Mouse (Mus musculus) midbrain, embryonic 16.5 days (tissue): Measurements from ENCODE around the gene Scn11a. TPM values are rescaled to one million over a fixed set of nuclear protein-coding genes. Genes with fewer than 3 reads are reported as not detected.

ENCODE experiments used
- ATAC-seq: fragments of 200-750 bp; cut with Nextera tagmentation; 2 replicates; pipeline ENCODE4 v1.8.0; 2017; ENCODE audit warnings: moderate TSS enrichment
- H3K27ac ChIP-seq: fragments of 300-500 bp; sonication (generic); 2 replicates; pipeline ENCODE4 v1.5.1; 2014; ENCODE audit warnings: mild to moderate bottlenecking, low read length, mixed read lengths
- H3K27me3 ChIP-seq: fragments of 300-500 bp; sonication (generic); 2 replicates; pipeline ENCODE4 v1.6.1; 2014; ENCODE audit warnings: low read depth, low read length, mixed read lengths; ENCODE audit not compliant: control insufficient read depth, insufficient read depth
- H3K36me3 ChIP-seq: fragments of 300-500 bp; sonication (generic); 2 replicates; pipeline ENCODE4 v1.6.1; 2014; ENCODE audit warnings: mild to moderate bottlenecking, low read length, moderate library complexity, mixed read lengths; ENCODE audit not compliant: control insufficient read depth, insufficient read depth
- H3K4me1 ChIP-seq: fragments of 300-500 bp; sonication (generic); 2 replicates; pipeline ENCODE4 v1.6.1; 2014; ENCODE audit warnings: mild to moderate bottlenecking, low read length, mixed read lengths; ENCODE audit not compliant: control insufficient read depth, insufficient read depth
- H3K4me2 ChIP-seq: fragments of 300-500 bp; sonication (generic); 2 replicates; pipeline ENCODE4 v1.6.1; 2014; ENCODE audit warnings: mild to moderate bottlenecking, low read length, mixed read lengths
- H3K4me3 ChIP-seq: fragments of 300-500 bp; sonication (generic); 2 replicates; pipeline ENCODE4 v1.5.1; 2014; ENCODE audit warnings: low read depth, mild to moderate bottlenecking, low read length, moderate library complexity, mixed read lengths
- H3K9ac ChIP-seq: fragments of 300-500 bp; sonication (generic); 2 replicates; pipeline ENCODE4 v1.6.1; 2014; ENCODE audit warnings: low read depth, low read length, mixed read lengths
- H3K9me3 ChIP-seq: fragments of 300-500 bp; sonication (generic); replicated peaks from 2 replicates; pipeline ENCODE4 v1.6.1; 2014; ENCODE audit warnings: mild to moderate bottlenecking, low read length, mixed read lengths; ENCODE audit not compliant: control insufficient read depth, poor library complexity, severe bottlenecking
- WGBS: fragments of 180-500 bp; shearing (Covaris S2); extraction: QIAGEN DNeasy Blood & Tissue Kit; methylation state at CpG from one replicate; pipeline ENCODE4 v1.1.7; 2014; 5-methylcytosine and 5-hydroxymethylcytosine counted together
- polyA plus RNA-seq: library from polyadenylated mRNA; unstranded; fragments of >200 nt; fragmentation: Nextera tagmentation; extraction: Ambion mirVana; gene quantifications from 2 replicates; pipeline ENCODE4 v1.2.1, GENCODE M21; 2015

Gene Scn11a
- polyA plus RNA-seq, 1 experiment from 2014 or later: 0.20 TPM

DNA sequence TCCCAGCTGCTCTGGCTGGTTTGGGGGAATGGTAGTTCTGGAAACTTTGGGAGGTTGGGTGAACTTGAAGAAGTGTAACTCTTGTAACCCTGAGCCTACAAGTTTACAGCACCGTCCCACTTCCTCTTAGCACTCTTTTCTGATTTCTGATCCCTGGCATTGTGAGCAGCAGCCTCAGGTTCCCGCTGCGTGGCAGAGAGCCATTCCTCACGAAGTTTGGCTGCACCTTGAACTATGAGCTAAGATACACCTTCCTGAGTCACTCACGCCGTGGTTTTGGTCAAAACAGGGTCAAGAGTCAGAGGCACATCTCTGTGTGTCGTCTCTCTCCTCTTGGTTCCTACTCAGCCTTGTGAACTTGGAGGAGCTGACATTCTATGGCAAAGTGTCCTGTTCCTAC is 48.6 kb downstream of the Scn11a start:
- ATAC-seq: no peak
- Histone ChIP-seq H3K4me1 (no peaks in the 10 kb centered on the region), H3K9me3 (no peaks in the 10 kb centered on the region), H3K4me2 (no peak overlapping the region), H3K27me3 (no peaks in the 10 kb centered on the region), H3K27ac (no peak overlapping the region), H3K9ac (no peak overlapping the region), H3K4me3 (no peak overlapping the region), H3K36me3 (no peaks in the 10 kb centered on the region)
- WGBS: 85% methylated on average over 7 of the region's 7 CpGs

- WGBS: 46% methylated on average over 7 of the region's 7 CpGs
- Histone ChIP-seq H3K4me3 (no peak overlapping the region), H3K4me2 (no peak overlapping the region), H3K9ac (no peak overlapping the region), H3K4me1 (no peaks in the 10 kb centered on the region), H3K36me3 (no peaks in the 10 kb centered on the region), H3K9me3 (no peaks in the 10 kb centered on the region), H3K27me3 (no peaks in the 10 kb centered on the region), H3K27ac (no peak overlapping the region)
- no peak for ATAC-seq
Observed at GRCm38 (mm10) chr9:119768585-119768984, 56.7 kb downstream of the Scn11a start.

DNA sequence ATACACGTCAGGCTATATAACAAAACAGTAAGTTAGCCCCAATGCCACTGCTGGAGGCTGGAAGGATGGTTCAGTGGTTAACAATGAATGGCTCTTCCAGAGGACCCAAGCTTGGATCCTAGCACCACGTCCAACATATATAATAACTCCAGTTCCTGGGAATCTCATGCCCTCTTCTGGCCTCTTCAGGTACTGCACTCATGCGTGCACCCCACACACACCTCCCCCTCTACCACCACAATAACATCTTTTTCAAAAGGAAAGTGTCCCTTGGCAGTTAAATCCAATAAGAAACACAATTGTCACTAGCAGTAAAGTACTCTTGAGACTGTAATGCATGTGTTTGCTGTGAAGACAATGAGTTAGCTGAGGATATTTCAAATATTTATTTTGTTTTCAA is 65.0 kb downstream of the Scn11a start:
- no peak for ATAC-seq
- no peaks in the 10 kb centered on the region for H3K36me3 ChIP-seq
- peaks cover 7% of the 10 kb centered on the region; the same call in 1 of the 2 replicates for H3K9me3 ChIP-seq
- H3K4me1 ChIP-seq: no peaks in the 10 kb centered on the region
- no peak overlapping the region for H3K9ac ChIP-seq
- no peak overlapping the region for H3K27ac ChIP-seq
- WGBS: 79% methylated on average over 3 of the region's 3 CpGs
- no peak overlapping the region for H3K4me2 ChIP-seq
- H3K4me3 ChIP-seq: no peak overlapping the region
- H3K27me3 ChIP-seq: no peaks in the 10 kb centered on the region

DNA sequence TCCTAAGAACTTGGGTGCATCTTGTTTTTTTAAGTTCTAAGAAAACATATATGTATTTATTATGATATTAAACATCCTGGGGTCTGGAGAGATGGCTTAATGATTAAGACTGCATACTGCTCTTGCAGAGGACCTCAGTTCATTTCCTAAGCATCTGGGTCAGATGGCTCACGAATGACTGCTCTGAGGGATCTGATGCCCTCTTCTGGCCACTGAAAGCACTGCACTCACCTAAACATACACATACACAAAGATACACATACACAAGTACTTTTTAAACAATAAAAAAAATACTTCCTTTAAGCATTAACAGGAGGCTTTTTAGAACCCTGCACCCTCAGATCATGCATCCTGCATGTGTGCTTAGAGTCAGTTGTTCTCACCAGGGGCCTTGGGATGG is 65.8 kb downstream of the Scn11a start:
- H3K9me3 ChIP-seq: peaks cover 7% of the 10 kb centered on the region; the same call in 1 of the 2 replicates
- H3K9ac ChIP-seq: no peak overlapping the region
- no peaks in the 10 kb centered on the region for H3K27me3 ChIP-seq
- no peak overlapping the region for H3K4me3 ChIP-seq
- H3K27ac ChIP-seq: no peak overlapping the region
- H3K4me2 ChIP-seq: no peak overlapping the region
- no peaks in the 10 kb centered on the region for H3K36me3 ChIP-seq
- ATAC-seq: no peak
- H3K4me1 ChIP-seq: no peaks in the 10 kb centered on the region
- WGBS: 84% methylated on average over 1 of the region's 1 CpGs

DNA sequence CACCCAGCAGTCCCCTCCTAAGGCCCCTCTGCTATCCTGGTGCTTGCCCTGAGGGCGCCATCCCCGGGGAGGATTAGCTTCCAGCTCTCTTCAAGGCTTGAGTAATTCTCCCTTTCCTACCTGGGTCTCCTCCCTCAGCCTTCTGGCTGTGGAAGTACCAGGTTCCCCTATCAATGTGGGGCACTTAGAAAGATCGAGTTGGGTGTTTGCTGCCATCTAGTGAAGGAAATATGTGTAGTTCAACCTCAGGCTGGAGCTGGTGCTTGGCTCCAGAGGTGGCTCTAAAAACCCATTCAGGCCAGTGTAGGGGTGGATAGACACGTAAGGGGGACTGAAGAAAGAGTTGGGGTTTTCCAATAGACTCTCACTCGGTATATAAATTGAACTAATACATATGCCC is 73.7 kb downstream of the Scn11a start:
- Histone ChIP-seq H3K27ac (no peak overlapping the region), H3K27me3 (no peaks in the 10 kb centered on the region), H3K9ac (no peak overlapping the region), H3K4me2 (no peak overlapping the region), H3K36me3 (no peaks in the 10 kb centered on the region), H3K4me1 (no peaks in the 10 kb centered on the region), H3K9me3 (peaks cover 7% of the 10 kb centered on the region), H3K4me3 (no peak overlapping the region)
- WGBS: 14% methylated on average over 5 of the region's 5 CpGs
- ATAC-seq: peak; percentile 62; the same call in 1 of the 2 replicates

DNA sequence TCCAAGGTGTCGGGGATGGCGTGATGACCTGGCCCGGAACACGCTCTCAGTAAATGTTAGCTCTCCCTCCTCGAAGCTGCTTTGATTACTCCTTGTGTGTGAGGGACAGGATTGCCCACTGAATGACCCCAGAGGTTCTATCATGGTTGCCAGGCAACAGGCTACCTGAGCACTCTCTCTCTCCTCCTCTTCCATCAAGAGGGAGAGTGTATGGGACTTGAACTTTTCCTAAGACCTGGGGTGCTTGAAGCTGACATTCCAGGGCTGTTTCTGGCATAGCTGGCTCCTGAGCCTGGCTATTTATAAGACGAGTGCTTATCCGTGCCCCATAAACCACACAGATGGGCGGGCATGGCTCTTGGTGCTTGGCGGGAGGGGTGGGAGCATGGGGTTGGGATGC is 76.1 kb downstream of the Scn11a start:
- no peak for ATAC-seq
- WGBS: 75% methylated on average over 9 of the region's 9 CpGs
- Histone ChIP-seq H3K4me2 (no peak overlapping the region), H3K4me1 (no peaks in the 10 kb centered on the region), H3K4me3 (no peak overlapping the region), H3K27me3 (no peaks in the 10 kb centered on the region), H3K27ac (no peak overlapping the region), H3K9ac (no peak overlapping the region), H3K9me3 (peaks cover 4% of the 10 kb centered on the region), H3K36me3 (no peaks in the 10 kb centered on the region)

- 93% methylated on average over 4 of the region's 4 CpGs for WGBS
- H3K9ac ChIP-seq: no peak overlapping the region
- no peaks in the 10 kb centered on the region for H3K4me1 ChIP-seq
- no peak overlapping the region for H3K27ac ChIP-seq
- no peak for ATAC-seq
- no peak overlapping the region for H3K4me3 ChIP-seq
- H3K27me3 ChIP-seq: no peaks in the 10 kb centered on the region
- H3K4me2 ChIP-seq: no peak overlapping the region
- peaks cover 4% of the 10 kb centered on the region for H3K9me3 ChIP-seq
- no peaks in the 10 kb centered on the region for H3K36me3 ChIP-seq
Observed at GRCm38 (mm10) chr9:119743900-119744299, 81.4 kb downstream of the Scn11a start.

DNA sequence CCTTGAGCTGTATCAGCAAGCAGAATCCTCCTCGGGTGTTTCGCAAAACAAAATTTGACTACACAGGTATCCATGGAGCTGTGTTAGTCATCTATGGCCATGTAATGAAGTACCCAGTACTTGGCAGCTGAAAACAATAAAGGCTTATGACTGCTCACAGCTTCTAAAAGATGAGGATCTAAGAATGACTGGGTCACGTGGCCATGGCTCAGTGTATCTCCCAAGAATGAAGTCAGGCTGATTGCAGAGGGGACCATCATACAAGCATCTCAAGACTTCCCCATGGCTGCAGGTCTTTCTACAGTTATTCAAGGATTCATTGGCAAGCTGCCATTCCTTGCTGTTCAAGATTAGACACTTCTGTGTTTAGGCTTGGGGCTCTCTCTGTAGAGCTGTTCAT is 81.9 kb downstream of the Scn11a start:
- no peak overlapping the region for H3K4me2 ChIP-seq
- H3K27me3 ChIP-seq: no peaks in the 10 kb centered on the region
- H3K9me3 ChIP-seq: peaks cover 4% of the 10 kb centered on the region
- 89% methylated on average over 3 of the region's 3 CpGs for WGBS
- H3K9ac ChIP-seq: no peak overlapping the region
- H3K36me3 ChIP-seq: no peaks in the 10 kb centered on the region
- no peak overlapping the region for H3K4me3 ChIP-seq
- H3K27ac ChIP-seq: no peak overlapping the region
- ATAC-seq: no peak
- no peaks in the 10 kb centered on the region for H3K4me1 ChIP-seq

DNA sequence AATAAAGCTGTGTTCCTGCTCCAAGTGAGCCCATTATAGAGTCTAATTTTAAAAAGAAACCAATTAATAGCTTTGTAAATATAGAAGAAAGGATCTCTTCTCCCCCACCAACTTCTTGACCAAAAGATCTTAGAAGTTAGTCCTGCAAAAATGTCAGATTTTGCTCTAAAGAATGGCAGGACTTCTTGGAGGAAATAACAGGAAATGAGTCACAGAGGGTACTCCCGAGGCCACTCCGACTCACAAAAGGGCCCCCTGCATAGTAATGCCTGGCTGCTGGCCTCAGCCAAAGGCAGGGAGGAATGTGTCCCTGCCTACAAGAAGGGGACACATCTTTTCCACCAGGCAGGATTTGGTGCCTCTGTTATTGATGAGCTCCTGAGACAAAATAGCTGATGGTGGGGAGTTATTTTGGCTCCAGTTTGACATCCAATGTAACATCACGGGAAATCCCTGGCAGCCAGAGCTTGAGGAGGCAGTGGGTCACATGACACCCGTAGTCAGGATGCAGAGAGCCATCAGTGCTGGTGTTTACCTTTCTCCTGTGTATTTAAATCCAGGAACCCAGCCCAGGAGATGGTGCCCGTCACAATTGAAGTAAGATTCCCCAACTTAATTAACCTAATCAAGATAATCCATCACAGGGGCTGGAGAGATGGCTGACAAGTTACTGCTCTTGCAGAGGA is 84.0 kb downstream of the Scn11a start:
- 54% methylated on average over 5 of the region's 5 CpGs for WGBS
- Histone ChIP-seq H3K9me3 (no peaks in the 10 kb centered on the region), H3K27ac (no peak overlapping the region), H3K36me3 (no peaks in the 10 kb centered on the region), H3K4me1 (no peaks in the 10 kb centered on the region), H3K4me2 (no peak overlapping the region), H3K27me3 (no peaks in the 10 kb centered on the region), H3K4me3 (no peak overlapping the region), H3K9ac (no peak overlapping the region)
- no peak for ATAC-seq
